Mouse (Mus musculus) brain, embryonic 14.5 days (tissue): ENCODE measurements at regions not wholly inside any gene's neighbourhood (a gene's known extent, or its start where the extent isn't known, plus 50 kb on each side); places are given as distances from the start of the nearest gene placed in this dataset.

Experiments
- CTCF ChIP-seq: fragments of 200-500 bp; IDR thresholded peaks from 2 replicates; pipeline ENCODE4 v1.5.1; 2012; ENCODE audit warnings: inconsistent platforms, mild to moderate bottlenecking, moderate library complexity, borderline replicate concordance; ENCODE audit not compliant: insufficient read depth, insufficient read length; ENCODE audit errors: extremely low read depth
- POLR2A ChIP-seq: fragments of 200-500 bp; IDR thresholded peaks from 2 replicates; pipeline ENCODE4 v1.6.1; 2012; ENCODE audit warnings: mild to moderate bottlenecking, inconsistent platforms, borderline replicate concordance; ENCODE audit not compliant: poor library complexity, insufficient read depth, insufficient read length, severe bottlenecking; ENCODE audit errors: extremely low read depth

DNA sequence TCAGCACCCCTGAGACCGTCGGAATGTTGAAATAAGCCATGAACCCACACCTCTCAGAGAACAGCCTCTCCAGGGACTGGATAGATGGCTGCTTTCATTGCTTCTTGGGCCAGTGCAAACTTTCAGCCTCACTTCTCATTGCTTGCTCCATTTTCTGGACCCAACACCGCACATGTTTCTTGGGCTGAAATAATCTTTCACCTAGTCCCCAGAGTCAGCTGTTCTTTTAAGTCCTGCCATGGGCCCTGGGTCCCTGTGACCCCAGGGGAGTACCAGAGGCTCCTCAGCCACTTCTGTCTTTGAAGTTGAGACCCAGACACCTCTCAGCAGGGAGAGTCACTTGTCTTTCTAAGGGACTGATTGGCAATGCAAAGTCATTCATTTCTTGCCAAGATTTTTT lies 201.4 kb downstream of the Fndc1 start:
- TF ChIP-seq CTCF (no peak), POLR2A (no peak)
